Mouse (Mus musculus) embryonic facial prominence, embryonic 15.5 days (tissue): Measurements from ENCODE around the gene Pdgfb. TPM values are rescaled to one million over a fixed set of nuclear protein-coding genes. Genes with fewer than 3 reads are reported as not detected.

Source experiments
- ATAC-seq: fragments of 200-750 bp; cut with Nextera tagmentation; 2 replicates; pipeline ENCODE4 v1.8.0; 2017; ENCODE audit warnings: low read depth, moderate TSS enrichment; ENCODE audit not compliant: insufficient number of reproducible peaks, low FRiP score, low TSS enrichment
- H3K27ac ChIP-seq: fragments of 300-500 bp; sonication (generic); replicated peaks from 2 replicates; pipeline ENCODE4 v1.5.1; 2015; ENCODE audit warnings: mild to moderate bottlenecking, inconsistent platforms
- H3K27me3 ChIP-seq: fragments of 300-500 bp; sonication (generic); 2 replicates; pipeline ENCODE4 v1.6.1; 2015; ENCODE audit warnings: inconsistent platforms
- H3K36me3 ChIP-seq: fragments of 300-500 bp; sonication (generic); 2 replicates; pipeline ENCODE4 v1.6.1; 2015; ENCODE audit warnings: mild to moderate bottlenecking, inconsistent platforms
- H3K4me1 ChIP-seq: fragments of 300-500 bp; sonication (generic); 2 replicates; pipeline ENCODE4 v1.6.1; 2015; ENCODE audit warnings: inconsistent platforms
- H3K4me2 ChIP-seq: fragments of 300-500 bp; sonication (generic); replicated peaks from 2 replicates; pipeline ENCODE4 v1.6.1; 2015; ENCODE audit warnings: mild to moderate bottlenecking, inconsistent platforms
- H3K4me3 ChIP-seq: fragments of 300-500 bp; sonication (generic); replicated peaks from 2 replicates; pipeline ENCODE4 v1.5.1; 2015; ENCODE audit warnings: mild to moderate bottlenecking, inconsistent platforms
- H3K9ac ChIP-seq: fragments of 300-500 bp; sonication (generic); 2 replicates; pipeline ENCODE4 v1.6.1; 2015; ENCODE audit warnings: inconsistent platforms
- H3K9me3 ChIP-seq: fragments of 300-500 bp; sonication (generic); replicated peaks from 2 replicates; pipeline ENCODE4 v1.6.1; 2016; ENCODE audit warnings: inconsistent platforms
- WGBS: fragments of 180-500 bp; shearing (Covaris S2); methylation state at CpG from one replicate; pipeline ENCODE4 v1.1.7; 2015; 5-methylcytosine and 5-hydroxymethylcytosine counted together
- polyA plus RNA-seq: library from polyadenylated mRNA; unstranded; fragments of >200 nt; fragmentation: Nextera tagmentation; extraction: Ambion mirVana; gene quantifications from 2 replicates; pipeline ENCODE4 v1.2.1, GENCODE M21; 2015

The Pdgfb gene
- polyA plus RNA-seq, 1 experiment from 2014 or later: 5.2 TPM

DNA sequence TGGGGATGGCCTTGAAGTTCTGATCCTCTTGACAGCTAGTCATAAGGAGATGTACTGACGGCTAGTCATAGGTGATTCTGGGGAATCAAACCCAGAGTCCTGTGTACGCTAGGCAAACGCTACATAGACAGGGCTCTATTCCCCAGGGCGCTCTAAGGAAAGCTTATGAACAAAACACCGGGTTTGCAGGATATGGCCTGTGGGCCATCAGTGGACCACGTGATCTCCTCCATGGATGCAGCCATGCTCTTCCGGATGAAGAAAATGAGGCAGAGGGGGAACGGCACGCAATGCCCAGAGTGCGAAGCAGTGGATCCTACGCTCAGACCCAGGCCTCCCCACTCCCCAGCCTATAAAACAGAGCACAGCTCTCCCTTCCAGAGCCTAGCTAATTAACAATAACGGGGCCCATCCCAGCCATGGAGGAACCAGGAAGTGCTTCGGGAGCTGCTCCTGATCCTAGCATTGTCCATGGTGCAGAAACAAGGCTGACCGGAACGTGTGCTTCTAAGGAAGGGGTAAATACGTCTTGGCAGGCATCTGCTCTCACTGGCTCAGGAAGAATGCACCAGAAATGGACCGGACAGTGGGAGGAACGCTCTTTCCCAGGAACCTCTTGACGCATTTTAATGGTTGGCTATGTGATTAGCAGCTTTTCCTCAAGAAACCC lies 36.5 kb upstream of the Pdgfb start:
- Histone ChIP-seq H3K36me3 (no peaks in the 10 kb centered on the region), H3K4me2 (no peak overlapping the region), H3K27me3 (no peaks in the 10 kb centered on the region), H3K4me1 (peaks cover 13% of the 10 kb centered on the region), H3K9ac (no peak overlapping the region), H3K27ac (no peak overlapping the region), H3K4me3 (no peak overlapping the region), H3K9me3 (no peaks in the 10 kb centered on the region)
- 71% methylated on average over 19 of the region's 19 CpGs for WGBS
- ATAC-seq: no peak

DNA sequence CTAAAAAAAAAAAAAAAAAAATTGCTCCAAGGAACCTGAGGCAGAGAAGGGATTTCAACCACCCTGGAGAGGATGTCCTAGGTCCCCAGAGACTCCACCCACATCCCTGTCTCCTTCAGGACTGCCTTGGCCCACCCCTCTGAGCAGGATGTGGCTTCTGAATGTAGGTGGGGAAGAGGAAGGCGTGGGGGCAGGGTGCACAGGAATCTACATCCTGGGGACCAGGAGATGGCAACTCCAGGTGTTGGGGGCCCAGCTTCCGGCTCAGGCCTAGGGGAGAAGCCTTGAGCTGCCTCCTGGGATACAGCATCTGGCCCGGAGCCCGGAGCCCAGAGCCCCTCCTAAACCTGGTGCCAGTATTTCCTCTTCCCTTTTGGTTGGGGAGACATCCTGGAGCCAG lies 35.3 kb upstream of the Pdgfb start:
- peaks cover 10% of the 10 kb centered on the region for H3K4me1 ChIP-seq
- H3K9me3 ChIP-seq: 0 out of 2 replicates have a peak, but pooled peaks cover 3% of the 10 kb centered on the region
- no peaks in the 10 kb centered on the region for H3K27me3 ChIP-seq
- no peak overlapping the region for H3K9ac ChIP-seq
- H3K36me3 ChIP-seq: no peaks in the 10 kb centered on the region
- H3K4me2 ChIP-seq: no peak overlapping the region
- 69% methylated on average over 4 of the region's 4 CpGs for WGBS
- no peak overlapping the region for H3K4me3 ChIP-seq
- ATAC-seq: no peak
- no peak overlapping the region for H3K27ac ChIP-seq

DNA sequence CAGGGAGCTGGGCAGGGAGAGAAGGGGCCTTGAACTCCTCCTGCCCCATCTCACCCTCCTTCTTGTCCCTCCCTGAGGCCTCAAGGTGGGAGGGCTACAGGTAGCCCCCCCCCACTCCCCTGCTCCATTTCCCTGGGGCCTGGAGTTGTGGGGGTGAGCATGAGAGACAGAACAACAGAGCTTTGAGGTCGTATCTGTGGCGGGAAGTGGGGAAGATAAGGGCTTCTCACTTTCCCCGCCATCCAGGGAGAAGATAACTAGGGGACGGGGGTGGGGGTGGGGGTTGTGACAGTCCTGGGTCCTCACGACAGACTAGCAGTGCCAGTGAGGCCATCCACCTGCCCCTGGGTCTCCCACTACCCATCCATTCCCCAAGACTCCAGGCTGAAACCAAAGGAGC lies 33.2 kb upstream of the Pdgfb start:
- Histone ChIP-seq H3K4me3 (no peak overlapping the region), H3K4me1 (no peaks in the 10 kb centered on the region), H3K27me3 (no peaks in the 10 kb centered on the region), H3K4me2 (no peak overlapping the region), H3K36me3 (no peaks in the 10 kb centered on the region), H3K9ac (no peak overlapping the region), H3K27ac (no peak overlapping the region), H3K9me3 (0 out of 2 replicates have a peak, but pooled peaks cover 3% of the 10 kb centered on the region)
- no peak for ATAC-seq
- WGBS: 45% methylated on average over 5 of the region's 5 CpGs

DNA sequence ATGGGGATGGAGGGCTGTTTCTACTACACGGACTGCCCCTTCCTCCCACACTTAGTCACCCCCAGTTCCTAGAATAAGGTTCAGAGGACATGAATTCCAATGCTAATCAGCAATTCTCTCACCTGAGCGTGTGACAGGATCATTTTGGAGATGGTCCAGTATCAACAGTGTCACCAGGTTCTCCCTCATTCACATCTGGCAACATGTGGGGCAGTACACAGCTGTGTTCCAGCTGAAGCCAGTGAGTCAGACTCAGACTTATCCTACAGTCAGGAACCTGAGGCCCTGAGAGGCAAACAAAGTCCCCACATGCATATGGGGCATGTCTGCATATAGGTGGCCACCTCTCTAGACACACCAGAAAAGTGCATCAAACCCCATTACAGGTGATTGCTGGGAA lies 32.5 kb upstream of the Pdgfb start:
- no peak overlapping the region for H3K9ac ChIP-seq
- no peak for ATAC-seq
- 65% methylated on average over 2 of the region's 2 CpGs for WGBS

DNA sequence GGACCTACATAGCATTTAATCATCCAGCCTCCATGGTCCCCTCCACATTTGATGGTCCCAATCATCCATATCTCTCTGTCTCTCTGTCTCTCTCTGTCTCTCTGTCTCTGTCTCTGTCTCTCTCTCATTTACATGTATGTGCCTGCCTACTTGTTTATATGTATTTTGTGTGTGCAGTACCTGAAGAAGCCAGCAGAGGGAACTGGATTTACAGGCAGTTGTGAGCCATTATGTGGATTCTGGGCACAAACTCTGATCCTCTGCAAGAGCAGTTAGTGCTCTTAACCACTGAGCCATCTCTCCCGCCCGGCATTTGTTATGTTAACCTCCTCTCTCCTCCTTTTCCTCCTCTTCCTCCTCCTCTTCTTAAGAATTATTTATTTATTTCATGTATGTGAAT lies 31.0 kb upstream of the Pdgfb start:
- WGBS: 93% methylated on average over 2 of the region's 2 CpGs
- H3K9me3 ChIP-seq: 0 out of 2 replicates have a peak, but pooled peaks cover 3% of the 10 kb centered on the region
- no peaks in the 10 kb centered on the region for H3K36me3 ChIP-seq
- no peaks in the 10 kb centered on the region for H3K4me1 ChIP-seq
- H3K27me3 ChIP-seq: no peaks in the 10 kb centered on the region
- ATAC-seq: no peak
- H3K4me2 ChIP-seq: no peak overlapping the region
- no peak overlapping the region for H3K9ac ChIP-seq
- no peak overlapping the region for H3K27ac ChIP-seq
- no peak overlapping the region for H3K4me3 ChIP-seq

More for the DNA sequence above, 32.5 kb upstream of the Pdgfb start:
- Histone ChIP-seq H3K27me3 (no peaks in the 10 kb centered on the region), H3K4me2 (no peak overlapping the region), H3K4me3 (no peak overlapping the region), H3K27ac (no peak overlapping the region), H3K4me1 (no peaks in the 10 kb centered on the region), H3K36me3 (no peaks in the 10 kb centered on the region), H3K9me3 (0 out of 2 replicates have a peak, but pooled peaks cover 3% of the 10 kb centered on the region)

DNA sequence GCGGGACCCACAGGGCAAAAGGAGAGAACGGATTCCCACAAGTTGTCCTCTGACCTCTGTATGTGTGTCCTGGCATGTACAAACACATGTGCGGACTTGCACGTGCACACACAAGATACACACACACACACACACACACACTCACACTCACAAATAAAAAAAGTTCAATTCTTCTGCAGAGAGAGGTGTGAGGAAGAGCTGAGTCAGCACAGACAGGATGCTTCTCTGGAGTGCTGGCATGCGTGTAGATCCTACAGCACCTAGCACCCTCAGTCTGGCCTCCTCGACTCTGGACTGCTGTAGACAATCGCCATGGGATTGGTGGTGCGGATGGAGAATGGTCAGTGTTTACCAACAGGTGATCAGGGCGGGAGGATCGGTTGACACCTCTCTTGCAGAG lies 29.5 kb upstream of the Pdgfb start:
- Histone ChIP-seq H3K4me2 (no peak overlapping the region), H3K4me3 (no peak overlapping the region), H3K4me1 (no peaks in the 10 kb centered on the region), H3K9ac (no peak overlapping the region), H3K9me3 (0 out of 2 replicates have a peak, but pooled peaks cover 3% of the 10 kb centered on the region), H3K36me3 (no peaks in the 10 kb centered on the region), H3K27me3 (no peaks in the 10 kb centered on the region), H3K27ac (no peak overlapping the region)
- WGBS: 88% methylated on average over 10 of the region's 10 CpGs
- ATAC-seq: no peak

DNA sequence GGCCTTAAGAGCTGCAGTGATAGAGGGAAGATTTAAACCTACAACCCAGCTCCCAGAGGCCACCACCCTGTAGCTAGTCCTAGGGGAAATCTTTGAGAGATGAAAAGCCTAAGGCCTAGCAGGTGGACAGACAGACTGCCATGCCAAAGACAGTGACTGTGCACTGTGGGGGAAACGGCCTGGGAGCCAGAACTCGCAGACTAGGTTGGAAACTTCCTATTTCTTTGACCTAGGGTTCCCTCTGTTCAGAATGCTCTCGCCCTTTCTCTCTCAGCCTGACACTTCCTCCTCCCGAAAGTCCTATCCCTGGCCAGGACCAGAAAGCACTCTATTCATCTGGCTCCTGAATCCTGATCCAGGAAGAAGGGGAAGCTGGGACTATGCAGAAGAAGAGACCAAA lies 27.4 kb upstream of the Pdgfb start:
- H3K27ac ChIP-seq: no peak overlapping the region
- WGBS: 71% methylated on average over 4 of the region's 4 CpGs
- peaks cover 9% of the 10 kb centered on the region; the same call in 1 of the 2 replicates for H3K9me3 ChIP-seq
- ATAC-seq: no peak
- no peaks in the 10 kb centered on the region for H3K36me3 ChIP-seq
- H3K4me2 ChIP-seq: no peak overlapping the region
- no peaks in the 10 kb centered on the region for H3K4me1 ChIP-seq
- H3K9ac ChIP-seq: no peak overlapping the region
- no peak overlapping the region for H3K4me3 ChIP-seq
- no peaks in the 10 kb centered on the region for H3K27me3 ChIP-seq

DNA sequence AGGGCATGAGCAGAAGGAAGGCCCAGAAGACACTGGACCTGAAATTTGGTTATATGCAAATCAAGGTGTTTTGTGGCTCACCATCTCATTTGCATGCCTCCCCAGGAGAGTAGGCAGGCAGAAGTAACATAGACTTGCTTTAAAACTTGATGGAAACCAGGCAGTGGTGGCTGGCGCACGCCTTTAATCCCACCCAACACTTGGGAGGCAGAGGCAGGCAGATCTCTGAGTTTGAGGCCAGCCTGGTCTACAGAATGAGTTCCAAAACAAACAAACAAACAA lies 23.3 kb upstream of the Pdgfb start:
- WGBS: 93% methylated on average over 2 of the region's 2 CpGs
- Histone ChIP-seq H3K4me2 (no peak overlapping the region), H3K27ac (no peak overlapping the region), H3K4me3 (no peak overlapping the region), H3K9ac (no peak overlapping the region), H3K27me3 (no peaks in the 10 kb centered on the region), H3K36me3 (no peaks in the 10 kb centered on the region), H3K9me3 (peaks cover 5% of the 10 kb centered on the region; the same call in 1 of the 2 replicates), H3K4me1 (no peaks in the 10 kb centered on the region)
- ATAC-seq: no peak

DNA sequence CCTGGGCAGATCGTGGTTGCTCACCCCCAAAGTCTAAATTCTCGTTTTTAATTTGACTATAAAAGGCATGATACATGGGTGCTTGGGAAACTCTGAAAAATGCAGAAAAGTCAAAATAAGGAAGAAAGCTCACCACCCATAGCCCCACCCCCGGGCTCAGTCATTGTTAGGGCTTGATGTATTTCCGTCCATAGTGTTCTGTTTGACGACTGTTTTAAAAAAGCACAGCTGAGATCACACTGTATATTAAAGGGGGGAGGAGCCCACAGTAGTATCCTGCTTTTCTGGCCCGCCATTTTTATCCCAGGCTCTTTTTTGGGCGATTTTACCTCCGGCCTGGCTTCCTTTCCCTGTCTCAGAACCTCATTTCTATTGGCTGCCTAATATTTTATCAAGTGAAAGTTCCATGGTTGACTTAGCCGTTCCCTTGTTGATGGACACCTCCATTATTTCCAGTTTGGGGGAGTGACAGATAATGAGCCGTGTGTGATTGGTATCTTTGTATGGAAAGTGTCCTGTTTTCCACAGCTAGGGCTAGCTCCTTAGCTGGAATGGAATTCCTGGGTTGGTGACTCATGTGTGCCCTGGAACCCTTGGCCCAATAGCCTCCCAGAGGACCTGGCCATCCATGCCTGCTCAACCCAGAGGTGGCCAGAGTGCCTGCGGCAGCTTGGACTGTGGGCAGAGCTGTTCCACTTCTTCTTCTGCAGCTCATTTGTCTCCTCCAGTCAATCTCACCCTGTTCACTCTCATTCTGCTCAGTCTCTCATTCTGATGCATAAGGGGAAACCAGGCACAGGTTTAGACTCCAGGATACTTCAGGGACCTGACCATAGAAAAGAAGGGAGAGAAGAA lies 22.7 kb upstream of the Pdgfb start:
- WGBS: 77% methylated on average over 11 of the region's 11 CpGs
- Histone ChIP-seq H3K27me3 (no peaks in the 10 kb centered on the region), H3K4me2 (no peak overlapping the region), H3K27ac (no peak overlapping the region), H3K4me3 (no peak overlapping the region), H3K4me1 (no peaks in the 10 kb centered on the region), H3K36me3 (no peaks in the 10 kb centered on the region), H3K9ac (no peak overlapping the region), H3K9me3 (peaks cover 5% of the 10 kb centered on the region; the same call in 1 of the 2 replicates)
- ATAC-seq: no peak

DNA sequence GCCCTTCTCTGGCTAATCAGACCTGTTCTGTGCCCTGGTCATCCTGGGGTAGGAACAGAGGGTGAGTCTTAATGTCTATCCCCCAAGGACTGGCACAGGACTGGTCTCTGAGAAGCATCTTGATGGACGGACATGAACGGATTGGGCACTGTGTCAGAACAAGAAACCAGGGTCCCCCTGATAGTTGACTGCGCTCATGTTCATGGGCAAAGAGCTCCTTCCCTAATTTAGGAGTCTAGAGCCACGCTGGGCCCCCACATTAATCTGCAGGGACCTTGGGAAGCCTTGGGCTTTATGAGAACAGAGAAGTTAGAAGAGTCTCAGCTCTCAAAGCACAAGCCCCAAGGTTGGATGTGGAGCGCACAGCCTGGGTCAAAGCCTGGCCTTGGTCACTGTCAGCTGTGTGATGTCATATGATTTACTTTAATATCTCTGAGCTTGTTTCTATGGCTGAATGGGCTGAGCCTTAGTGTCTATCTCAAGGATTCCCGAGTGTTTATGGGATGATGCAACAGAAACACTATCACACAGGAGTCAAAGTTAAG lies 20.6 kb upstream of the Pdgfb start:
- H3K4me1 ChIP-seq: no peaks in the 10 kb centered on the region
- no peak for ATAC-seq
- whole genome bisulfite sequencing: 82% methylated on average over 6 of the region's 6 CpGs

DNA sequence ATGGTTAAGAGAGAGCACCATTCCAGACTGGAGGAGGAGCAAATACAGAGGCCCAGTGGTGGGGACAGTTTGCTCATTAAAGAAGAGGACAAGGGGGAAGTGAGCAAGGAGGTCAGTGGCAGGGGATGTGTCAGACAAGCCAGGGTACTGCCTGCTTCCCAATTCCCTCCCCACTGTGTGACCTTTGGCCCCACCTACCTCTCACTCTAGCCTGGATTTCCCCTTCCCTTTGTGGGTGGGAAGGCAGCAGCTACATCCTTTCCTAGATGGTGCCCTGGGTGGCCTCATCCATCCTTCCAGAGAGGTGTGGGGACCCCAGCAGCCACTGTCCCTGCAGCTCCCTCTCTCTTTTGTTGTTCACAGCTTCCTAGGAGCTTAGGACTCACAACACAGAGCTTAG lies 20.1 kb upstream of the Pdgfb start:
- Histone ChIP-seq H3K4me1 (no peaks in the 10 kb centered on the region), H3K4me3 (no peak overlapping the region), H3K4me2 (no peak overlapping the region), H3K9me3 (peaks cover 5% of the 10 kb centered on the region; the same call in 1 of the 2 replicates), H3K27me3 (no peaks in the 10 kb centered on the region), H3K27ac (no peak overlapping the region), H3K36me3 (no peaks in the 10 kb centered on the region), H3K9ac (no peak overlapping the region)
- no peak for ATAC-seq

More for the DNA sequence above, 20.6 kb upstream of the Pdgfb start:
- Histone ChIP-seq H3K4me2 (no peak overlapping the region), H3K27ac (no peak overlapping the region), H3K4me3 (no peak overlapping the region), H3K9ac (no peak overlapping the region), H3K27me3 (no peaks in the 10 kb centered on the region), H3K36me3 (no peaks in the 10 kb centered on the region), H3K9me3 (peaks cover 5% of the 10 kb centered on the region; the same call in 1 of the 2 replicates)
